Mouse (Mus musculus): ENCODE measurements around the gene Crebrf. TPM values are rescaled to one million over a fixed set of nuclear protein-coding genes. Genes with fewer than 3 reads are reported as not detected.

Crebrf gene
- total and polyA plus RNA-seq, 2 experiments from 2014 or later, result 11.8 to 23.8 TPM

GRCm38 (mm10) chr17:26707066-26707465 is 8.4 kb upstream of the Crebrf start:
- Histone ChIP-seq H3K4me3 (ENCODE audit: low read depth, low read length) (no peak overlapping the region), H3K27me3 (ENCODE audit: control insufficient read depth, insufficient read depth, low read length) (no peaks in the 10 kb centered on the region), H3K27ac (ENCODE audit: low read depth) (no peak overlapping the region), H3K4me2 (ENCODE audit: low read depth, low read length) (no peak overlapping the region), H3K9me3 (replicated peaks; ENCODE audit: control insufficient read depth, low read length) (no peaks in the 10 kb centered on the region), H3K9ac (replicated peaks; ENCODE audit: low read depth, low read length) (no peak overlapping the region), H3K36me3 (replicated peaks; ENCODE audit: control insufficient read depth, insufficient read depth, low read length) (0 out of 2 replicates have a peak, but pooled peaks cover 4% of the 10 kb centered on the region), H3K4me1 (ENCODE audit: control insufficient read depth, insufficient read depth) (peaks cover 21% of the 10 kb centered on the region)
- TF ChIP-seq CTCF (IDR thresholded peaks at IDR 0.05; ENCODE audit: low read depth), result no peak
- TF ChIP-seq EP300 (IDR thresholded peaks at IDR 0.05; ENCODE audit: low read depth), result no peak
- ATAC-seq (ENCODE audit: insufficient read depth, low read depth) (no peak), DNase-seq (ENCODE audit: low spot score) (no peak)
- 54% methylated on average over 7 of the region's 7 CpGs for whole genome bisulfite sequencing

GRCm38 (mm10) chr17:26708499-26708898 is 7.0 kb upstream of the Crebrf start:
- TF ChIP-seq CTCF (IDR thresholded peaks at IDR 0.05; ENCODE audit: low read depth), result no peak
- no peak for TF ChIP-seq EP300 (IDR thresholded peaks at IDR 0.05; ENCODE audit: low read depth)

GRCm38 (mm10) chr17:26708993-26709590 is 6.4 kb upstream of the Crebrf start:
- Histone ChIP-seq H3K27me3 (ENCODE audit: control insufficient read depth, insufficient read depth, low read length) (no peaks in the 10 kb centered on the region), H3K4me3 (ENCODE audit: low read depth, low read length) (no peak overlapping the region), H3K9ac (replicated peaks; ENCODE audit: low read depth, low read length) (no peak overlapping the region), H3K4me2 (ENCODE audit: low read depth, low read length) (no peak overlapping the region), H3K4me1 (ENCODE audit: control insufficient read depth, insufficient read depth) (peaks cover 13% of the 10 kb centered on the region; the same call in 1 of the 2 replicates), H3K9me3 (replicated peaks; ENCODE audit: control insufficient read depth, low read length) (no peaks in the 10 kb centered on the region), H3K36me3 (replicated peaks; ENCODE audit: control insufficient read depth, insufficient read depth, low read length) (no peaks in the 10 kb centered on the region), H3K27ac (ENCODE audit: low read depth) (no peak overlapping the region)
- DNase-seq (ENCODE audit: low spot score) (no peak), ATAC-seq (ENCODE audit: insufficient read depth, low read depth) (no peak)
- WGBS, result 30% methylated on average over 9 of the region's 9 CpGs
- TF ChIP-seq CTCF (IDR thresholded peaks at IDR 0.05; ENCODE audit: low read depth), result no peak
- no peak for TF ChIP-seq EP300 (IDR thresholded peaks at IDR 0.05; ENCODE audit: low read depth)

More at GRCm38 (mm10) chr17:26708499-26708898, 7.0 kb upstream of the Crebrf start:
- no peak overlapping the region for H3K9ac ChIP-seq (replicated peaks; ENCODE audit: low read depth, low read length)
- no peak for ATAC-seq (ENCODE audit: insufficient read depth, low read depth)
- H3K4me2 ChIP-seq (ENCODE audit: low read depth, low read length), result no peak overlapping the region
- no peak overlapping the region for H3K27ac ChIP-seq (ENCODE audit: low read depth)
- no peaks in the 10 kb centered on the region for H3K9me3 ChIP-seq (replicated peaks; ENCODE audit: control insufficient read depth, low read length)
- no peak overlapping the region for H3K4me3 ChIP-seq (ENCODE audit: low read depth, low read length)
- no peaks in the 10 kb centered on the region for H3K27me3 ChIP-seq (ENCODE audit: control insufficient read depth, insufficient read depth, low read length)
- no peaks in the 10 kb centered on the region for H3K36me3 ChIP-seq (replicated peaks; ENCODE audit: control insufficient read depth, insufficient read depth, low read length)
- DNase-seq (ENCODE audit: low spot score), result no peak
- peaks cover 13% of the 10 kb centered on the region; the same call in 1 of the 2 replicates for H3K4me1 ChIP-seq (ENCODE audit: control insufficient read depth, insufficient read depth)

GRCm38 (mm10) chr17:26710049-26710448 is 5.4 kb upstream of the Crebrf start:
- H3K27ac ChIP-seq (ENCODE audit: low read depth), result no peak overlapping the region
- no peak overlapping the region for H3K9ac ChIP-seq (replicated peaks; ENCODE audit: low read depth, low read length)
- no peak overlapping the region for H3K4me3 ChIP-seq (ENCODE audit: low read depth, low read length)
- no peak for TF ChIP-seq CTCF (IDR thresholded peaks at IDR 0.05; ENCODE audit: low read depth)
- ATAC-seq (ENCODE audit: insufficient read depth, low read depth), result no peak
- H3K36me3 ChIP-seq (replicated peaks; ENCODE audit: control insufficient read depth, insufficient read depth, low read length), result no peaks in the 10 kb centered on the region
- no peak overlapping the region for H3K4me2 ChIP-seq (ENCODE audit: low read depth, low read length)
- H3K27me3 ChIP-seq (ENCODE audit: control insufficient read depth, insufficient read depth, low read length), result no peaks in the 10 kb centered on the region
- WGBS, result 21% methylated on average over 6 of the region's 6 CpGs
- no peaks in the 10 kb centered on the region for H3K9me3 ChIP-seq (replicated peaks; ENCODE audit: control insufficient read depth, low read length)
- peaks cover 22% of the 10 kb centered on the region; the same call in 1 of the 2 replicates for H3K4me1 ChIP-seq (ENCODE audit: control insufficient read depth, insufficient read depth)
- peak; percentile 17 for DNase-seq (ENCODE audit: low spot score)

- ATAC-seq (ENCODE audit: insufficient read depth, low read depth), result peak; percentile 96
- Histone ChIP-seq H3K4me1 (ENCODE audit: control insufficient read depth, insufficient read depth) (peaks cover 9% of the 10 kb centered on the region; the same call in 1 of the 2 replicates), H3K9ac (replicated peaks; ENCODE audit: low read depth, low read length) (peak overlapping the region; percentile 73), H3K4me3 (ENCODE audit: low read depth, low read length) (peak overlapping the region; percentile 99), H3K27me3 (ENCODE audit: control insufficient read depth, insufficient read depth, low read length) (no peaks in the 10 kb centered on the region), H3K9me3 (replicated peaks; ENCODE audit: control insufficient read depth, low read length) (no peaks in the 10 kb centered on the region), H3K4me2 (ENCODE audit: low read depth, low read length) (peak overlapping the region; percentile 74), H3K36me3 (replicated peaks; ENCODE audit: control insufficient read depth, insufficient read depth, low read length) (no peaks in the 10 kb centered on the region), H3K27ac (ENCODE audit: low read depth) (peak overlapping the region; percentile 86)
- TF ChIP-seq EP300 (IDR thresholded peaks at IDR 0.05; ENCODE audit: low read depth) (peak; percentile 86), CTCF (IDR thresholded peaks at IDR 0.05; ENCODE audit: low read depth) (no peak)
- WGBS, result under 1% methylated on average over 63 of the region's 75 CpGs
- peak; percentile 96 for DNase-seq (ENCODE audit: low spot score)
Observed at GRCm38 (mm10) chr17:26715916-26716717, 667 bp downstream of the Crebrf start.

All from heart, postnatal 0 days (tissue).